34 mouse cellular contexts compared by ENCODE assay signal in genomic region chr16:12315627-12316026, GRCm38 (mm10).
"Had no signal": no experiment of that assay in that cellular context is flagged by ENCODE, and none has a peak within 500 bp of the region (broad histone marks: within the 10 kb centered on the region; RNA-seq: fewer than 3 reads in every experiment).

No protein-coding gene starts in this region.

- H3K9ac ChIP-seq: heart, embryonic 12.5 days; heart, embryonic 13.5 days; heart, embryonic 15.5 days; hindbrain, embryonic 12.5 days; hindbrain, embryonic 13.5 days; hindbrain, embryonic 15.5 days; intestine, embryonic 15.5 days; kidney, embryonic 15.5 days had no signal

- H3K4me3 ChIP-seq: heart, embryonic 12.5 days; heart, embryonic 13.5 days; heart, embryonic 15.5 days; hindbrain, embryonic 10.5 days; hindbrain, embryonic 12.5 days; hindbrain, embryonic 13.5 days; hindbrain, embryonic 15.5 days; intestine, embryonic 15.5 days; kidney, embryonic 15.5 days; layer of hippocampus, adult 2 months; left cerebral cortex, adult 2 months had no signal

- ATAC-seq: hindbrain, embryonic 16.5 days; hindbrain, postnatal 0 days; inflammation-experienced regulatory T-cells, adult 6 months; intestine, embryonic 15.5 days; intestine, embryonic 16.5 days; intestine, postnatal 0 days had no signal

- H3K9me3 ChIP-seq: heart, embryonic 13.5 days; heart, embryonic 15.5 days; hindbrain, embryonic 12.5 days; hindbrain, embryonic 13.5 days; hindbrain, embryonic 15.5 days; intestine, embryonic 15.5 days; kidney, embryonic 15.5 days had no signal

- H3K4me1 ChIP-seq: heart, embryonic 12.5 days; heart, embryonic 13.5 days; heart, embryonic 15.5 days; hindbrain, embryonic 10.5 days; hindbrain, embryonic 12.5 days; hindbrain, embryonic 13.5 days; hindbrain, embryonic 15.5 days; intestine, embryonic 15.5 days; kidney, embryonic 15.5 days had no signal

- DNase-seq: heart, postnatal 10 days; heart, postnatal 14 days; heart, postnatal 36 days; heart, postnatal 4 days; kidney, adult 11 months; kidney, adult 18-20 months; kidney, adult 2 months; kidney, adult 8-10 months; kidney, adult 9 months; kidney, postnatal 10 days; kidney, postnatal 14 days; kidney, postnatal 25 days; kidney, postnatal 36 days; kidney, postnatal 4 days; layer of hippocampus, adult 9-11 months; layer of hippocampus, postnatal 36 days had no signal

- H3K36me3 ChIP-seq: heart, embryonic 12.5 days; heart, embryonic 13.5 days; heart, embryonic 15.5 days; hindbrain, embryonic 10.5 days; hindbrain, embryonic 12.5 days; hindbrain, embryonic 13.5 days; hindbrain, embryonic 15.5 days; intestine, embryonic 15.5 days; kidney, embryonic 15.5 days had no signal

- H3K27me3 ChIP-seq: heart, embryonic 12.5 days; heart, embryonic 13.5 days; heart, embryonic 15.5 days; hindbrain, embryonic 12.5 days; hindbrain, embryonic 13.5 days; hindbrain, embryonic 15.5 days; intestine, embryonic 15.5 days; kidney, embryonic 15.5 days had no signal

- H3K27ac ChIP-seq: heart, embryonic 13.5 days; heart, embryonic 15.5 days; hindbrain, embryonic 10.5 days; hindbrain, embryonic 12.5 days; hindbrain, embryonic 13.5 days; hindbrain, embryonic 15.5 days; hindbrain, postnatal 0 days; intestine, embryonic 15.5 days; kidney, embryonic 15.5 days; kidney, postnatal 0 days; layer of hippocampus, adult 2 months; left cerebral cortex, adult 2 months had no signal

- H3K4me2 ChIP-seq: heart, embryonic 11.5 days; heart, embryonic 12.5 days; heart, embryonic 13.5 days; heart, embryonic 15.5 days; hindbrain, embryonic 12.5 days; hindbrain, embryonic 13.5 days; hindbrain, embryonic 15.5 days; intestine, embryonic 15.5 days; kidney, embryonic 15.5 days had no signal
